Mouse (Mus musculus): ENCODE data around the gene Btg2.

GRCm38 (mm10) chr1:134098726-134099515 lies 20.0 kb upstream of the Btg2 start:
- TF ChIP-seq GATA1 (IDR thresholded peaks at IDR 0.05; ENCODE audit: borderline replicate concordance, low read length) = no peak
- TF ChIP-seq FLI1 (IDR thresholded peaks at IDR 0.05; ENCODE audit: low read length) = no peak
